Mouse (Mus musculus) testis, adult 2 months (tissue): Measurements from ENCODE around the gene Wbp2nl.

Experiments used
- CTCF ChIP-seq: fragments of 200-500 bp; IDR thresholded peaks from 2 replicates; pipeline ENCODE4 v1.5.1; 2012; ENCODE audit warnings: low read depth, mild to moderate bottlenecking, inconsistent platforms, low read length, moderate library complexity; ENCODE audit not compliant: control insufficient read depth, insufficient read depth, insufficient replicate concordance
- POLR2A ChIP-seq: fragments of 200-500 bp; IDR thresholded peaks from 2 replicates; pipeline ENCODE4 v1.6.1; 2012; ENCODE audit warnings: low read depth, mild to moderate bottlenecking, inconsistent platforms, low read length, moderate library complexity; ENCODE audit not compliant: control insufficient read depth

DNA sequence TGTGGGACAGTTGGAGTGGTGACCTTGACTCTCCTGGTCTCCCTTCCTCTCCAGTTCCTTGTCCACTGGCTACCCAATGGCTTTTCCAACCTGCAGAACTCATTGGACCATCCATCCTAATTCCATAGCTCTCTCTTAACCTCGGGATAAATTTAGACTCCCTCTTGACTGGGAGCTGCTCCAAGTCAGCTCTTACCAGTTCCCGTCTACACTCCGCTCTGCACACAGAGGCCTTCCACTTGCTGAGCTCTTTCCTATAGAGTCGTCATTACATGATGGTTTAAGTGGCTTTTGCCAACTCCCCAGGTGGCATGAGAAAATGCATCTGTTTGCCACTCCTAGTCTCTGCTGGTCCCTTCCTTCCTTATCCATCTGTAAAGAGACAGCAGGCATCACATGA is 18.1 kb upstream of the Wbp2nl start:
- no peak for TF ChIP-seq CTCF
- no peak for TF ChIP-seq POLR2A
